Mouse (Mus musculus) myocyte (in vitro differentiated cells): Measurements from ENCODE around the gene Aktip. TPM values are rescaled to one million over a fixed set of nuclear protein-coding genes. Genes with fewer than 3 reads are reported as not detected.
A peak's percentile ranks its signal among the peaks of the same experiment; 100 is the strongest.

Experiments used
- H3K27me3 ChIP-seq: one replicate; pipeline ENCODE4 v1.6.1; 2011; ENCODE audit not compliant: control insufficient read depth, insufficient read depth, insufficient read length
- H3K36me3 ChIP-seq: one replicate; pipeline ENCODE4 v1.6.1; 2011; ENCODE audit not compliant: control insufficient read depth, insufficient read depth
- H3K4me2 ChIP-seq: one replicate; pipeline ENCODE4 v1.6.1; 2011; ENCODE audit warnings: low read depth, control low read depth
- H3K4me3 ChIP-seq: one replicate; pipeline ENCODE4 v1.5.1; 2011; ENCODE audit warnings: mild to moderate bottlenecking, control low read depth, moderate library complexity
- H3K79me2 ChIP-seq: one replicate; pipeline ENCODE4 v1.6.1; 2011; ENCODE audit not compliant: control insufficient read depth, insufficient read depth
- H3ac ChIP-seq: one replicate; pipeline ENCODE4 v1.6.1; 2011; ENCODE audit not compliant: control insufficient read depth, insufficient read length
- CEBPB ChIP-seq: IDR thresholded peaks from 2 replicates; pipeline ENCODE4 v1.6.1; 2011; ENCODE audit warnings: mild to moderate bottlenecking, moderate library complexity; ENCODE audit not compliant: poor library complexity, insufficient read depth, severe bottlenecking
- E2F4 ChIP-seq: IDR thresholded peaks from one replicate; pipeline ENCODE4 v1.6.1; 2011; ENCODE audit warnings: mild to moderate bottlenecking, control low read depth, moderate library complexity; ENCODE audit not compliant: insufficient read depth
- MAX ChIP-seq: IDR thresholded peaks from one replicate; pipeline ENCODE4 v1.6.1; 2011; ENCODE audit warnings: low read depth, mild to moderate bottlenecking, control low read depth
- MYOD1 ChIP-seq, 3 experiments: IDR thresholded peaks; one replicate each; pipeline ENCODE4 v1.6.1; 2011; ENCODE audit warnings: control low read depth in 2 of 3, low read depth in 2 of 3, mild to moderate bottlenecking in 2 of 3, moderate library complexity in 1 of 3; ENCODE audit not compliant: insufficient read length in 2 of 3, control insufficient read depth in 1 of 3
- MYOG ChIP-seq, 3 experiments: IDR thresholded peaks; one replicate each; pipeline ENCODE4 v1.6.1; 2011; ENCODE audit warnings: control low read depth in 2 of 3, low read depth in 2 of 3, mild to moderate bottlenecking in 2 of 3; ENCODE audit not compliant: insufficient read length in 2 of 3, control insufficient read depth in 1 of 3, insufficient read depth in 1 of 3
- POLR2A ChIP-seq: IDR thresholded peaks from one replicate; pipeline ENCODE4 v1.6.1; 2011; ENCODE audit warnings: low read depth, mild to moderate bottlenecking, control low read depth, moderate library complexity; ENCODE audit not compliant: insufficient read length
- POLR2AphosphoS2 ChIP-seq: IDR thresholded peaks from one replicate; pipeline ENCODE4 v1.6.1; 2011; ENCODE audit warnings: low read depth, control low read depth; ENCODE audit not compliant: insufficient read length
- REST ChIP-seq: IDR thresholded peaks from one replicate; pipeline ENCODE4 v1.6.1; 2011; ENCODE audit warnings: mild to moderate bottlenecking, control low read depth, moderate library complexity; ENCODE audit not compliant: insufficient read depth, insufficient read length
- SRF ChIP-seq: IDR thresholded peaks from one replicate; pipeline ENCODE4 v1.6.1; 2011; ENCODE audit warnings: low read depth; ENCODE audit not compliant: control insufficient read depth, insufficient read length
- TCF12 ChIP-seq: IDR thresholded peaks from one replicate; pipeline ENCODE4 v1.6.1; 2011; ENCODE audit warnings: mild to moderate bottlenecking, control low read depth; ENCODE audit not compliant: poor library complexity, insufficient read depth, severe bottlenecking
- TCF3 ChIP-seq: IDR thresholded peaks from one replicate; pipeline ENCODE4 v1.6.1; 2011; ENCODE audit warnings: low read depth, control low read depth; ENCODE audit not compliant: insufficient read length
- USF1 ChIP-seq: IDR thresholded peaks from one replicate; pipeline ENCODE4 v1.6.1; 2011; ENCODE audit warnings: low read depth, mild to moderate bottlenecking, control low read depth, moderate library complexity
- polyA plus RNA-seq: library from polyadenylated mRNA; unstranded; fragments of >200 nt; fragmentation: generic; extraction: Trizol; gene quantifications from one replicate; pipeline ENCODE4 v1.2.1, GENCODE M21; 2012; ENCODE audit warnings: missing spikeins

Gene Aktip
- polyA plus RNA-seq, 1 experiment: 25.5 TPM

GRCm38 (mm10) chr8:91218271-91218670 is 18.5 kb upstream of the Aktip start:
- Histone ChIP-seq H3K27me3 (no peaks in the 10 kb centered on the region), H3K36me3 (no peaks in the 10 kb centered on the region), H3K79me2 (no peaks in the 10 kb centered on the region), H3K4me2 (peak overlapping the region; percentile 53), H3ac (no peak overlapping the region), H3K4me3 (no peak overlapping the region)
- TF ChIP-seq REST (no peak), MAX (no peak), SRF (no peak), MYOD1 (IDR thresholded peaks at IDR 0.05; ENCODE audit: control insufficient read depth in 1 of 3, insufficient read length in 2 of 3, low read depth in 2 of 3) (no peak), CEBPB (no peak), POLR2A (no peak), TCF12 (no peak), E2F4 (no peak), TCF3 (no peak), MYOG (IDR thresholded peaks at IDR 0.05; ENCODE audit: control insufficient read depth in 1 of 3, insufficient read depth in 1 of 3, insufficient read length in 2 of 3, low read depth in 2 of 3) (no peak), USF1 (no peak), POLR2AphosphoS2 (no peak)

GRCm38 (mm10) chr8:91217062-91217905 is 17.5 kb upstream of the Aktip start:
- Histone ChIP-seq H3K36me3 (no peaks in the 10 kb centered on the region), H3K4me3 (no peak overlapping the region), H3K27me3 (no peaks in the 10 kb centered on the region), H3ac (no peak overlapping the region), H3K79me2 (no peaks in the 10 kb centered on the region), H3K4me2 (peak overlapping the region; percentile 53)
- TF ChIP-seq TCF12 (no peak), CEBPB (0 out of 2 replicates have a peak, but pooled peaks have one; percentile 2), MAX (no peak), E2F4 (no peak), TCF3 (no peak), USF1 (peak; percentile 79)

GRCm38 (mm10) chr8:91214287-91214686 is 14.5 kb upstream of the Aktip start:
- Histone ChIP-seq H3K27me3 (no peaks in the 10 kb centered on the region), H3K4me3 (no peak overlapping the region), H3ac (no peak overlapping the region), H3K36me3 (no peaks in the 10 kb centered on the region), H3K4me2 (no peak overlapping the region), H3K79me2 (no peaks in the 10 kb centered on the region)
- TF ChIP-seq MYOG (IDR thresholded peaks at IDR 0.05; ENCODE audit: control insufficient read depth in 1 of 3, insufficient read depth in 1 of 3, insufficient read length in 2 of 3, low read depth in 2 of 3) (peak in 1 of 3 experiments; percentile 52), SRF (no peak), MYOD1 (IDR thresholded peaks at IDR 0.05; ENCODE audit: control insufficient read depth in 1 of 3, insufficient read length in 2 of 3, low read depth in 2 of 3) (peak in 2 of 3 experiments; percentile 36 to 45), POLR2AphosphoS2 (no peak)

- no peak for TF ChIP-seq REST
- no peak for TF ChIP-seq E2F4
- no peak for TF ChIP-seq POLR2AphosphoS2
- no peak for TF ChIP-seq USF1
- TF ChIP-seq TCF3: no peak
- TF ChIP-seq CEBPB: no peak
- TF ChIP-seq POLR2A: no peak
- no peak for TF ChIP-seq SRF
- no peak for TF ChIP-seq TCF12
- no peak for TF ChIP-seq MYOD1 (IDR thresholded peaks at IDR 0.05; ENCODE audit: control insufficient read depth in 1 of 3, insufficient read length in 2 of 3, low read depth in 2 of 3)
- TF ChIP-seq MAX: no peak
- no peak for TF ChIP-seq MYOG (IDR thresholded peaks at IDR 0.05; ENCODE audit: control insufficient read depth in 1 of 3, insufficient read depth in 1 of 3, insufficient read length in 2 of 3, low read depth in 2 of 3)
- Histone ChIP-seq H3K79me2 (no peaks in the 10 kb centered on the region), H3K27me3 (no peaks in the 10 kb centered on the region), H3K4me2 (no peak overlapping the region), H3ac (no peak overlapping the region), H3K4me3 (no peak overlapping the region), H3K36me3 (no peaks in the 10 kb centered on the region)
These were observed 13.2 kb upstream of the Aktip start for GRCm38 (mm10) chr8:91212948-91213347.

GRCm38 (mm10) chr8:91209658-91210057 is 9.9 kb upstream of the Aktip start:
- Histone ChIP-seq H3K27me3 (no peaks in the 10 kb centered on the region), H3K36me3 (no peaks in the 10 kb centered on the region), H3K4me2 (no peak overlapping the region), H3K79me2 (no peaks in the 10 kb centered on the region), H3ac (no peak overlapping the region), H3K4me3 (no peak overlapping the region)
- TF ChIP-seq E2F4 (no peak), USF1 (no peak), SRF (no peak), MYOG (IDR thresholded peaks at IDR 0.05; ENCODE audit: control insufficient read depth in 1 of 3, insufficient read depth in 1 of 3, insufficient read length in 2 of 3, low read depth in 2 of 3) (no peak), POLR2A (no peak), MAX (no peak), MYOD1 (IDR thresholded peaks at IDR 0.05; ENCODE audit: control insufficient read depth in 1 of 3, insufficient read length in 2 of 3, low read depth in 2 of 3) (no peak), TCF12 (no peak), TCF3 (no peak), POLR2AphosphoS2 (no peak), REST (no peak), CEBPB (no peak)
